Mouse (Mus musculus) limb, embryonic 14.5 days (tissue): Measurements from ENCODE around the gene Ackr3. TPM values are rescaled to one million over a fixed set of nuclear protein-coding genes. Genes with fewer than 3 reads are reported as not detected.

Experiments used
- ATAC-seq: fragments of 200-750 bp; cut with Nextera tagmentation; 2 replicates; pipeline ENCODE4 v1.8.0; 2017; ENCODE audit warnings: low read depth, moderate number of reproducible peaks, moderate TSS enrichment; ENCODE audit not compliant: low FRiP score
- DNase-seq: peaks from one replicate; pipeline ENCODE4 v3.0.0-alpha.2; 2015; ENCODE audit warnings: low spot score
- H3K27ac ChIP-seq: fragments of 300-500 bp; sonication (generic); replicated peaks from 2 replicates; pipeline ENCODE4 v1.5.1; 2014; ENCODE audit warnings: low read depth, mild to moderate bottlenecking, low read length, moderate library complexity, mixed read lengths
- H3K27me3 ChIP-seq: fragments of 300-500 bp; sonication (generic); 2 replicates; pipeline ENCODE4 v1.6.1; 2014; ENCODE audit warnings: low read length, mixed read lengths; ENCODE audit not compliant: control insufficient read depth, insufficient read depth
- H3K36me3 ChIP-seq: fragments of 300-500 bp; sonication (generic); 2 replicates; pipeline ENCODE4 v1.6.1; 2014; ENCODE audit warnings: mild to moderate bottlenecking, low read length, moderate library complexity, mixed read lengths; ENCODE audit not compliant: control insufficient read depth, insufficient read depth
- H3K4me1 ChIP-seq: fragments of 300-500 bp; sonication (generic); 2 replicates; pipeline ENCODE4 v1.6.1; 2014; ENCODE audit warnings: antibody characterized with exemption, low read length, mixed read lengths; ENCODE audit not compliant: control insufficient read depth, insufficient read depth
- H3K4me2 ChIP-seq: fragments of 300-500 bp; sonication (generic); replicated peaks from 2 replicates; pipeline ENCODE4 v1.6.1; 2014; ENCODE audit warnings: low read depth, mild to moderate bottlenecking, low read length, moderate library complexity; ENCODE audit not compliant: severe bottlenecking
- H3K4me3 ChIP-seq: fragments of 300-500 bp; sonication (generic); replicated peaks from 2 replicates; pipeline ENCODE4 v1.5.1; 2014; ENCODE audit warnings: low read length
- H3K9ac ChIP-seq: fragments of 300-500 bp; sonication (generic); 2 replicates; pipeline ENCODE4 v1.6.1; 2014; ENCODE audit warnings: mild to moderate bottlenecking, low read depth, low read length, moderate library complexity; ENCODE audit not compliant: severe bottlenecking
- H3K9me3 ChIP-seq: fragments of 300-500 bp; sonication (generic); 2 replicates; pipeline ENCODE4 v1.6.1; 2016; ENCODE audit warnings: low read length; ENCODE audit not compliant: control insufficient read depth
- POLR2A ChIP-seq: fragments of 200-500 bp; IDR thresholded peaks from 2 replicates; pipeline ENCODE4 v1.8.0; 2012; ENCODE audit warnings: inconsistent platforms, mild to moderate bottlenecking, moderate library complexity, borderline replicate concordance; ENCODE audit not compliant: insufficient read depth, insufficient read length; ENCODE audit errors: extremely low read depth
- WGBS: fragments of 180-500 bp; shearing (Covaris S2); extraction: QIAGEN DNeasy Blood & Tissue Kit; methylation state at CpG from one replicate; pipeline ENCODE4 v1.1.7; 2014; 5-methylcytosine and 5-hydroxymethylcytosine counted together
- polyA plus RNA-seq, 2 experiments: library from polyadenylated mRNA; depleted of rRNA in 1 of 2; stranded (reverse) in 1 of 2; unstranded in 1 of 2; fragments of >200 nt; fragmentation: Nextera tagmentation in 1 of 2; extraction: Ambion mirVana in 1 of 2; gene quantifications; 2 replicates each; pipeline versions ENCODE4 v1.2.1 to v1.2.3; 2012 to 2014

Gene Ackr3
- polyA plus RNA-seq (2012; rRNA removed) (93.8 and 129 TPM in 2 replicates), polyA plus RNA-seq (2014; fragmentation: Nextera tagmentation; extraction: Ambion mirVana) (49.7 and 54.9 TPM in 2 replicates)

- ATAC-seq (peak; percentile 87), DNase-seq (peak; percentile 93)
- Histone ChIP-seq H3K36me3 (no peaks in the 10 kb centered on the region), H3K27me3 (0 out of 2 replicates have a peak, but pooled peaks cover 4% of the 10 kb centered on the region), H3K4me2 (peak within 1 kb of the TSS; percentile 62), H3K9me3 (no peaks in the 10 kb centered on the region), H3K4me3 (peak within 1 kb of the TSS; percentile 63), H3K4me1 (peaks cover 48% of the 10 kb centered on the region), H3K9ac (peak within 1 kb of the TSS; percentile 83), H3K27ac (peak within 1 kb of the TSS; percentile 84)
- TF ChIP-seq POLR2A: peak; percentile 99; the same call in 1 of the 2 replicates
- 1% methylated on average over 19 of the region's 19 CpGs for WGBS
Measured at GRCm38 (mm10) chr1:90203783-90204690, at the start of gene Ackr3. Gene Ackr3, plus strand, starts transcription at chr1:90203980.

GRCm38 (mm10) chr1:90156589-90156988 is 47.2 kb upstream of the Ackr3 start:
- whole genome bisulfite sequencing: 62% methylated on average over 7 of the region's 7 CpGs
- Histone ChIP-seq H3K4me3 (no peak overlapping the region), H3K27ac (no peak overlapping the region), H3K36me3 (no peaks in the 10 kb centered on the region), H3K9ac (no peak overlapping the region), H3K4me2 (no peak overlapping the region), H3K4me1 (peaks cover 14% of the 10 kb centered on the region), H3K27me3 (no peaks in the 10 kb centered on the region), H3K9me3 (no peaks in the 10 kb centered on the region)
- ATAC-seq (no peak), DNase-seq (no peak)
- TF ChIP-seq POLR2A: no peak

- Histone ChIP-seq H3K4me3 (no peak overlapping the region), H3K4me1 (peaks cover 5% of the 10 kb centered on the region), H3K9ac (no peak overlapping the region), H3K27ac (no peak overlapping the region), H3K4me2 (no peak overlapping the region), H3K36me3 (no peaks in the 10 kb centered on the region), H3K9me3 (no peaks in the 10 kb centered on the region), H3K27me3 (no peaks in the 10 kb centered on the region)
- TF ChIP-seq POLR2A: no peak
- DNase-seq (no peak), ATAC-seq (no peak)
- WGBS: 38% methylated on average over 13 of the region's 13 CpGs
Measured at GRCm38 (mm10) chr1:90159927-90160326, 43.9 kb upstream of the Ackr3 start.

GRCm38 (mm10) chr1:90161623-90162022 is 42.2 kb upstream of the Ackr3 start:
- no peak for DNase-seq
- no peak for TF ChIP-seq POLR2A

GRCm38 (mm10) chr1:90162379-90162857 is 41.4 kb upstream of the Ackr3 start:
- TF ChIP-seq POLR2A: no peak
- 71% methylated on average over 13 of the region's 13 CpGs for WGBS
- Histone ChIP-seq H3K9ac (no peak overlapping the region), H3K4me2 (no peak overlapping the region), H3K9me3 (no peaks in the 10 kb centered on the region), H3K4me1 (peaks cover 5% of the 10 kb centered on the region), H3K27me3 (no peaks in the 10 kb centered on the region), H3K4me3 (no peak overlapping the region), H3K36me3 (no peaks in the 10 kb centered on the region), H3K27ac (no peak overlapping the region)
- DNase-seq (peak; percentile 33), ATAC-seq (peak; percentile 70)

More at GRCm38 (mm10) chr1:90161623-90162022, 42.2 kb upstream of the Ackr3 start:
- Histone ChIP-seq H3K36me3 (no peaks in the 10 kb centered on the region), H3K4me1 (peaks cover 5% of the 10 kb centered on the region), H3K9me3 (no peaks in the 10 kb centered on the region), H3K27me3 (no peaks in the 10 kb centered on the region), H3K27ac (no peak overlapping the region), H3K4me2 (no peak overlapping the region), H3K4me3 (no peak overlapping the region), H3K9ac (no peak overlapping the region)
- WGBS: 71% methylated on average over 6 of the region's 6 CpGs
- no peak for ATAC-seq
